Mouse (Mus musculus): ENCODE measurements around the gene Cacnb3.

Cacnb3 gene

GRCm38 (mm10) chr15:98631493-98631892 lies 853 bp downstream of the Cacnb3 start:
- in situ Hi-C loops (cut with MboI; ENCODE audit: low pct_unique_long_range_greater_than_20kb in 1 of 2, low sequenced_read_pairs in 2 of 2, unreplicated experiment in 1 of 2), result no loop called here

GRCm38 (mm10) chr15:98632107-98632744 lies 1.6 kb downstream of the Cacnb3 start:
- in situ Hi-C loops (cut with MboI; ENCODE audit: low pct_unique_long_range_greater_than_20kb in 1 of 2, low sequenced_read_pairs in 2 of 2, unreplicated experiment in 1 of 2), result no loop called here

GRCm38 (mm10) chr15:98632921-98633320 lies 2.3 kb downstream of the Cacnb3 start:
- in situ Hi-C loops (cut with MboI; ENCODE audit: low pct_unique_long_range_greater_than_20kb in 1 of 2, low sequenced_read_pairs in 2 of 2, unreplicated experiment in 1 of 2), result no loop called here

GRCm38 (mm10) chr15:98633822-98634470 lies 3.3 kb downstream of the Cacnb3 start:
- in situ Hi-C loops (cut with MboI; ENCODE audit: low pct_unique_long_range_greater_than_20kb in 1 of 2, low sequenced_read_pairs in 2 of 2, unreplicated experiment in 1 of 2), result no loop called here

GRCm38 (mm10) chr15:98634541-98635081 lies 4.0 kb downstream of the Cacnb3 start:
- in situ Hi-C loops (cut with MboI; ENCODE audit: low pct_unique_long_range_greater_than_20kb in 1 of 2, low sequenced_read_pairs in 2 of 2, unreplicated experiment in 1 of 2), result no loop called here

- in situ Hi-C loops (cut with MboI; ENCODE audit: low pct_unique_long_range_greater_than_20kb in 1 of 2, low sequenced_read_pairs in 2 of 2, unreplicated experiment in 1 of 2), result no loop called here
These were observed 4.7 kb downstream of the Cacnb3 start for GRCm38 (mm10) chr15:98635291-98635841.

GRCm38 (mm10) chr15:98636517-98636916 lies 5.9 kb downstream of the Cacnb3 start:
- in situ Hi-C loops (cut with MboI; ENCODE audit: low pct_unique_long_range_greater_than_20kb in 1 of 2, low sequenced_read_pairs in 2 of 2, unreplicated experiment in 1 of 2), result no loop called here

GRCm38 (mm10) chr15:98637155-98637554 lies 6.5 kb downstream of the Cacnb3 start:
- in situ Hi-C loops (cut with MboI; ENCODE audit: low pct_unique_long_range_greater_than_20kb in 1 of 2, low sequenced_read_pairs in 2 of 2, unreplicated experiment in 1 of 2), result no loop called here

- in situ Hi-C loops (cut with MboI; ENCODE audit: low pct_unique_long_range_greater_than_20kb in 1 of 2, low sequenced_read_pairs in 2 of 2, unreplicated experiment in 1 of 2), result no loop called here
These were observed 9.5 kb downstream of the Cacnb3 start for GRCm38 (mm10) chr15:98640157-98640556.

- in situ Hi-C loops (cut with MboI; ENCODE audit: low pct_unique_long_range_greater_than_20kb in 1 of 2, low sequenced_read_pairs in 2 of 2, unreplicated experiment in 1 of 2), result no loop called here
These were observed 13.8 kb downstream of the Cacnb3 start for GRCm38 (mm10) chr15:98644406-98644805.

GRCm38 (mm10) chr15:98645057-98646026 lies 14.7 kb downstream of the Cacnb3 start:
- in situ Hi-C loops (cut with MboI; ENCODE audit: low pct_unique_long_range_greater_than_20kb in 1 of 2, low sequenced_read_pairs in 2 of 2, unreplicated experiment in 1 of 2), result no loop called here

- in situ Hi-C loops (cut with MboI; ENCODE audit: low pct_unique_long_range_greater_than_20kb in 1 of 2, low sequenced_read_pairs in 2 of 2, unreplicated experiment in 1 of 2), result no loop called here
These were observed 16.1 kb downstream of the Cacnb3 start for GRCm38 (mm10) chr15:98646737-98647136.

- in situ Hi-C loops (cut with MboI; ENCODE audit: low pct_unique_long_range_greater_than_20kb in 1 of 2, low sequenced_read_pairs in 2 of 2, unreplicated experiment in 1 of 2), result no loop called here
These were observed 16.7 kb downstream of the Cacnb3 start for GRCm38 (mm10) chr15:98647308-98647707.

- in situ Hi-C loops (cut with MboI; ENCODE audit: low pct_unique_long_range_greater_than_20kb in 1 of 2, low sequenced_read_pairs in 2 of 2, unreplicated experiment in 1 of 2), result no loop called here
These were observed 17.4 kb downstream of the Cacnb3 start for GRCm38 (mm10) chr15:98648071-98648470.

- in situ Hi-C loops (cut with MboI; ENCODE audit: low pct_unique_long_range_greater_than_20kb in 1 of 2, low sequenced_read_pairs in 2 of 2, unreplicated experiment in 1 of 2), result no loop called here
These were observed 20.8 kb downstream of the Cacnb3 start for GRCm38 (mm10) chr15:98651431-98651830.

GRCm38 (mm10) chr15:98652174-98652573 lies 21.5 kb downstream of the Cacnb3 start:
- in situ Hi-C loops (cut with MboI; ENCODE audit: low pct_unique_long_range_greater_than_20kb in 1 of 2, low sequenced_read_pairs in 2 of 2, unreplicated experiment in 1 of 2), result no loop called here

- in situ Hi-C loops (cut with MboI; ENCODE audit: low pct_unique_long_range_greater_than_20kb in 1 of 2, low sequenced_read_pairs in 2 of 2, unreplicated experiment in 1 of 2), result no loop called here
These were observed 26.5 kb downstream of the Cacnb3 start for GRCm38 (mm10) chr15:98656982-98657751.

GRCm38 (mm10) chr15:98662198-98662566 lies 31.5 kb downstream of the Cacnb3 start:
- in situ Hi-C loops (cut with MboI; ENCODE audit: low pct_unique_long_range_greater_than_20kb in 1 of 2, low sequenced_read_pairs in 2 of 2, unreplicated experiment in 1 of 2), result no loop called here

All from mouse embryonic stem cell (cell line).